Mouse (Mus musculus) hindbrain, embryonic 14.5 days (tissue): ENCODE measurements around the gene Muc3. TPM values are rescaled to one million over a fixed set of nuclear protein-coding genes. Genes with fewer than 3 reads are reported as not detected.

ENCODE experiments used
- ATAC-seq: fragments of 200-750 bp; cut with Nextera tagmentation; 2 replicates; pipeline ENCODE4 v1.8.0; 2017; ENCODE audit warnings: moderate number of reproducible peaks, mild to moderate bottlenecking, moderate TSS enrichment, moderate library complexity; ENCODE audit not compliant: low FRiP score
- DNase-seq: peaks from one replicate; pipeline ENCODE4 v3.0.0-alpha.2; 2015; ENCODE audit warnings: low spot score
- H3K27ac ChIP-seq: fragments of 300-500 bp; sonication (generic); 2 replicates; pipeline ENCODE4 v1.5.1; 2014; ENCODE audit warnings: mild to moderate bottlenecking, moderate library complexity
- H3K27me3 ChIP-seq: fragments of 300-500 bp; sonication (generic); 2 replicates; pipeline ENCODE4 v1.6.1; 2014; ENCODE audit warnings: mild to moderate bottlenecking, low read length, mixed read lengths; ENCODE audit not compliant: control insufficient read depth, insufficient read depth
- H3K36me3 ChIP-seq: fragments of 300-500 bp; sonication (generic); replicated peaks from 2 replicates; pipeline ENCODE4 v1.6.1; 2014; ENCODE audit not compliant: control insufficient read depth, insufficient read depth
- H3K4me1 ChIP-seq: fragments of 300-500 bp; sonication (generic); replicated peaks from 2 replicates; pipeline ENCODE4 v1.6.1; 2014; ENCODE audit warnings: antibody characterized with exemption, low read length, mixed read lengths; ENCODE audit not compliant: control insufficient read depth, insufficient read depth
- H3K4me2 ChIP-seq: fragments of 300-500 bp; sonication (generic); replicated peaks from 2 replicates; pipeline ENCODE4 v1.6.1; 2014; ENCODE audit warnings: mild to moderate bottlenecking, moderate library complexity
- H3K4me3 ChIP-seq: fragments of 300-500 bp; sonication (generic); replicated peaks from 2 replicates; pipeline ENCODE4 v1.5.1; 2014; ENCODE audit warnings: mild to moderate bottlenecking, low read length
- H3K9ac ChIP-seq: fragments of 300-500 bp; sonication (generic); 2 replicates; pipeline ENCODE4 v1.6.1; 2014
- H3K9me3 ChIP-seq: fragments of 300-500 bp; sonication (generic); 2 replicates; pipeline ENCODE4 v1.6.1; 2016; ENCODE audit warnings: low read length; ENCODE audit not compliant: control insufficient read depth
- WGBS: fragments of 180-500 bp; shearing (Covaris S2); extraction: QIAGEN DNeasy Blood & Tissue Kit; methylation state at CpG from one replicate; pipeline ENCODE4 v1.1.7; 2014; 5-methylcytosine and 5-hydroxymethylcytosine counted together
- polyA plus RNA-seq: library from polyadenylated mRNA; unstranded; fragments of >200 nt; fragmentation: Nextera tagmentation; extraction: Ambion mirVana; gene quantifications from 2 replicates; pipeline ENCODE4 v1.2.1, GENCODE M21; 2014

Muc3 gene
- polyA plus RNA-seq, 1 experiment from 2014 or later, result not detected

- Histone ChIP-seq H3K4me2 (peak overlapping the region; percentile 44), H3K9ac (no peak overlapping the region)
Measured at GRCm38 (mm10) chr5:137114891-137115561, 34.1 kb downstream of the Muc3 start.

GRCm38 (mm10) chr5:137111542-137112408, 37.3 kb downstream of the Muc3 start:
- Histone ChIP-seq H3K4me1 (no peaks in the 10 kb centered on the region), H3K4me3 (no peak overlapping the region), H3K27me3 (no peaks in the 10 kb centered on the region), H3K27ac (no peak overlapping the region), H3K9ac (no peak overlapping the region), H3K4me2 (no peak overlapping the region), H3K36me3 (no peaks in the 10 kb centered on the region), H3K9me3 (no peaks in the 10 kb centered on the region)
- no peak for DNase-seq
- ATAC-seq, result no peak
- WGBS, result 74% methylated on average over 4 of the region's 5 CpGs

More at GRCm38 (mm10) chr5:137114891-137115561, 34.1 kb downstream of the Muc3 start:
- Histone ChIP-seq H3K9me3 (no peaks in the 10 kb centered on the region), H3K27ac (no peak overlapping the region), H3K4me3 (peak overlapping the region; percentile 37; the same call in 1 of the 2 replicates), H3K36me3 (no peaks in the 10 kb centered on the region), H3K27me3 (no peaks in the 10 kb centered on the region), H3K4me1 (no peaks in the 10 kb centered on the region)
- DNase-seq, result no peak
- ATAC-seq, result no peak
- 89% methylated on average over 9 of the region's 9 CpGs for WGBS

- DNase-seq (no peak), ATAC-seq (no peak)
- Histone ChIP-seq H3K27me3 (no peaks in the 10 kb centered on the region), H3K4me1 (no peaks in the 10 kb centered on the region), H3K36me3 (no peaks in the 10 kb centered on the region), H3K4me3 (no peak overlapping the region), H3K27ac (no peak overlapping the region), H3K9ac (no peak overlapping the region), H3K4me2 (no peak overlapping the region), H3K9me3 (no peaks in the 10 kb centered on the region)
- 92% methylated on average over 12 of the region's 12 CpGs for WGBS
Measured at GRCm38 (mm10) chr5:137110863-137111262, 38.3 kb downstream of the Muc3 start.

- Histone ChIP-seq H3K36me3 (no peaks in the 10 kb centered on the region), H3K27ac (no peak overlapping the region), H3K9ac (no peak overlapping the region), H3K4me3 (no peak overlapping the region), H3K9me3 (no peaks in the 10 kb centered on the region), H3K27me3 (no peaks in the 10 kb centered on the region), H3K4me1 (no peaks in the 10 kb centered on the region), H3K4me2 (no peak overlapping the region)
- ATAC-seq (no peak), DNase-seq (no peak)
- WGBS, result 59% methylated on average over 25 of the region's 25 CpGs
Measured at GRCm38 (mm10) chr5:137109941-137110593, 39.1 kb downstream of the Muc3 start.

- DNase-seq (no peak), ATAC-seq (no peak)
- H3K4me2 ChIP-seq, result no peak overlapping the region
- H3K9me3 ChIP-seq, result no peaks in the 10 kb centered on the region
- H3K36me3 ChIP-seq, result no peaks in the 10 kb centered on the region
- H3K4me1 ChIP-seq, result no peaks in the 10 kb centered on the region
- no peak overlapping the region for H3K27ac ChIP-seq
- no peak overlapping the region for H3K9ac ChIP-seq
- no peaks in the 10 kb centered on the region for H3K27me3 ChIP-seq
- H3K4me3 ChIP-seq, result no peak overlapping the region
- WGBS, result 60% methylated on average over 6 of the region's 6 CpGs
Measured at GRCm38 (mm10) chr5:137108111-137108510, 41.0 kb downstream of the Muc3 start.

- Histone ChIP-seq H3K4me3 (no peak overlapping the region), H3K27me3 (no peaks in the 10 kb centered on the region), H3K27ac (no peak overlapping the region), H3K4me2 (no peak overlapping the region), H3K4me1 (no peaks in the 10 kb centered on the region), H3K9me3 (no peaks in the 10 kb centered on the region), H3K9ac (no peak overlapping the region), H3K36me3 (no peaks in the 10 kb centered on the region)
- DNase-seq (no peak), ATAC-seq (no peak)
- WGBS, result 84% methylated on average over 8 of the region's 8 CpGs
Measured at GRCm38 (mm10) chr5:137107670-137108069, 41.5 kb downstream of the Muc3 start.

- 6% methylated on average over 6 of the region's 6 CpGs for WGBS
- no peaks in the 10 kb centered on the region for H3K9me3 ChIP-seq
- no peaks in the 10 kb centered on the region for H3K4me1 ChIP-seq
- H3K9ac ChIP-seq, result no peak overlapping the region
- H3K4me2 ChIP-seq, result 0 out of 2 replicates have a peak overlapping the region, but pooled peaks have one; percentile 9
- ATAC-seq (no peak), DNase-seq (peak; percentile 95)
- no peaks in the 10 kb centered on the region for H3K36me3 ChIP-seq
- H3K4me3 ChIP-seq, result no peak overlapping the region
- H3K27ac ChIP-seq, result no peak overlapping the region
- no peaks in the 10 kb centered on the region for H3K27me3 ChIP-seq
Measured at GRCm38 (mm10) chr5:137107024-137107423, 42.1 kb downstream of the Muc3 start.

GRCm38 (mm10) chr5:137106434-137106833, 42.7 kb downstream of the Muc3 start:
- no peak for DNase-seq
- no peaks in the 10 kb centered on the region for H3K9me3 ChIP-seq
- no peak overlapping the region for H3K4me2 ChIP-seq
- ATAC-seq, result no peak
- H3K27ac ChIP-seq, result no peak overlapping the region
- no peaks in the 10 kb centered on the region for H3K36me3 ChIP-seq
- H3K9ac ChIP-seq, result no peak overlapping the region
- WGBS, result 87% methylated on average over 4 of the region's 4 CpGs
- no peaks in the 10 kb centered on the region for H3K27me3 ChIP-seq
- no peaks in the 10 kb centered on the region for H3K4me1 ChIP-seq
- H3K4me3 ChIP-seq, result no peak overlapping the region

- no peaks in the 10 kb centered on the region for H3K36me3 ChIP-seq
- no peaks in the 10 kb centered on the region for H3K4me1 ChIP-seq
- H3K4me2 ChIP-seq, result no peak overlapping the region
- H3K27me3 ChIP-seq, result no peaks in the 10 kb centered on the region
- WGBS, result 90% methylated on average over 2 of the region's 2 CpGs
- ATAC-seq (no peak), DNase-seq (no peak)
- H3K9ac ChIP-seq, result no peak overlapping the region
- H3K4me3 ChIP-seq, result no peak overlapping the region
- no peaks in the 10 kb centered on the region for H3K9me3 ChIP-seq
- H3K27ac ChIP-seq, result no peak overlapping the region
Measured at GRCm38 (mm10) chr5:137103969-137104368, 45.2 kb downstream of the Muc3 start.
